ENCODE assay signal across 8 mouse cellular contexts in the genomic region with DNA sequence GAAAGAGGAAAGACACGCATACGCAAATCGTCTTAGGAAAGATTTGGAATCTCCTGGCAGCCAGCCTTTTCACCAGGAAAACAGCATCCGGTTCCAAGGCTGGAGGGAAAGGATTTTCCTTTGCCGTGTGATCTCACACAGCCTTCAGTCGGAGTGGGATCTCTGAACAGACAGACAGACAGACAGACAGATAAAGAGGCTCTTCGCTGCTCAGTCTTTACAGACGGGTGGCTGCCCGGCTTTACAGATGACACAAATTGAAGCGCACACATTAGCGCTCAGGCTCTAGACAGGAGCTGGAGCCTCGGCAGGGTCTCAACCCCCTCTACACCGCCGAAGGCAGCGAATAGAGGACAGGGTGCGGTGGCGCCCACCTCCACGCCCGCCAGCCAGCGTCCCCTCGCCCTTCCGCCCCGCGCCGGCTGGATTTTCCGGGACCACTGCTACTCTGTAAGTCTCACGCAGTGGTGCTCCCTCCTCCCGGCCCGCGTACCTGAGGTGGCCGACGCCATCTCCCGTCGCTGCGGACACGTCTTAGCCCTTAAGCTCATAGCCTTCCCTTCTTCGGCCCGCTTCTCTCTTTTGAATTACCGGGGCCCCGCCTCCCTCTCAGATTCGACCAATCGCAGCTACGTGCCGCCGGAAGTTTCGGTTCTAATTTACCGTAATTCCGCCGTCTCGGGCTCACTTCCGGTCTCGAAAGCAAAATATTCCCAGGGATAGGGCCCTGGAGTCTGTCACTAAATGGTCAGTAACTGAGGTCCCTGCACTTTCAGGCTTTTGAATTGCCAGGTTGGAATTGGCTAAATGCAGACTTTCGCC. TPM values are rescaled to one million over a fixed set of nuclear protein-coding genes. Genes with fewer than 3 reads are reported as not detected.
DNase-seq lines count a peak whose midpoint lies in the region; ATAC-seq and TF ChIP-seq lines count a peak whose summit lies in the region.

A gene (minus strand): TSS at position 621 of the 822 bp plus-strand sequence.

- H3K9me3 ChIP-seq in embryonic facial prominence, embryonic 11.5 days (replicated peaks; ENCODE audit: control insufficient read depth, low read length): no peaks in the 10 kb centered on the region
- no peaks in the 10 kb centered on the region for H3K9me3 ChIP-seq in limb, embryonic 14.5 days (ENCODE audit: control insufficient read depth, low read length)
- H3K9me3 ChIP-seq in midbrain, embryonic 16.5 days (replicated peaks; ENCODE audit: control insufficient read depth, low read length, poor library complexity, severe bottlenecking): 0 out of 2 replicates have a peak, but pooled peaks cover 2% of the 10 kb centered on the region

- H3K27me3 ChIP-seq in embryonic facial prominence, embryonic 11.5 days (ENCODE audit: control insufficient read depth, insufficient read depth, low read length): no peaks in the 10 kb centered on the region
- H3K27me3 ChIP-seq in limb, embryonic 14.5 days (ENCODE audit: control insufficient read depth, insufficient read depth, low read length): no peaks in the 10 kb centered on the region
- H3K27me3 ChIP-seq in midbrain, embryonic 16.5 days (ENCODE audit: control insufficient read depth, insufficient read depth, low read depth, low read length): no peaks in the 10 kb centered on the region
- no peaks in the 10 kb centered on the region for H3K27me3 ChIP-seq in spleen, adult 2 months (ENCODE audit: control insufficient read depth, insufficient read depth, low read length)

- no peaks in the 10 kb centered on the region for H3K36me3 ChIP-seq in embryonic facial prominence, embryonic 11.5 days (replicated peaks; ENCODE audit: control insufficient read depth, insufficient read depth, low read depth, low read length)
- no peaks in the 10 kb centered on the region for H3K36me3 ChIP-seq in limb, embryonic 14.5 days (ENCODE audit: control insufficient read depth, insufficient read depth, low read length)
- no peaks in the 10 kb centered on the region for H3K36me3 ChIP-seq in midbrain, embryonic 16.5 days (ENCODE audit: control insufficient read depth, insufficient read depth, low read length)
- no peaks in the 10 kb centered on the region for H3K36me3 ChIP-seq in spleen, adult 2 months (ENCODE audit: control insufficient read depth, insufficient read depth, low read length)

- H3K4me1 ChIP-seq in embryonic facial prominence, embryonic 11.5 days (ENCODE audit: control insufficient read depth, insufficient read depth, low read length): no peaks in the 10 kb centered on the region
- peaks cover 4% of the 10 kb centered on the region; the same call in 1 of the 2 replicates for H3K4me1 ChIP-seq in limb, embryonic 14.5 days (ENCODE audit: control insufficient read depth, insufficient read depth, low read length)
- peaks cover 12% of the 10 kb centered on the region for H3K4me1 ChIP-seq in midbrain, embryonic 16.5 days (ENCODE audit: control insufficient read depth, insufficient read depth, low read length)
- peaks cover 8% of the 10 kb centered on the region; the same call in 1 of the 2 replicates for H3K4me1 ChIP-seq in spleen, adult 2 months (ENCODE audit: control insufficient read depth, insufficient read depth, insufficient read length)

- DNase-seq in 3T3-L1 (ENCODE audit: low read depth, low spot score): peak; percentile 88
- peak; percentile 94 for DNase-seq in adrenal gland, postnatal 14 days
- peak; percentile 95 for DNase-seq in embryonic facial prominence, embryonic 11.5 days (ENCODE audit: low spot score)
- DNase-seq in heart, adult 11 months: peak; percentile 99
- peak; percentile 87 for DNase-seq in kidney, adult 11 months
- DNase-seq in limb, embryonic 14.5 days (ENCODE audit: low spot score): peak; percentile 86
- DNase-seq in spleen, adult 2 months (ENCODE audit: low read depth in 1 of 2, low spot score in 2 of 2): peak; percentile 69 to 87

- H3K27ac ChIP-seq in embryonic facial prominence, embryonic 11.5 days (replicated peaks; ENCODE audit: low read depth, low read length): 0 out of 2 replicates have a peak within 1 kb of the TSS, but pooled peaks have one; percentile 14
- H3K27ac ChIP-seq in limb, embryonic 14.5 days (replicated peaks; ENCODE audit: low read depth, low read length): peak within 1 kb of the TSS; percentile 72
- peak within 1 kb of the TSS; percentile 48 for H3K27ac ChIP-seq in midbrain, embryonic 16.5 days (ENCODE audit: low read length)
- H3K27ac ChIP-seq in spleen, adult 2 months (ENCODE audit: insufficient read depth, low read length): peak within 1 kb of the TSS; percentile 13; the same call in 1 of the 2 replicates

- TF ChIP-seq POLR2A in limb, embryonic 14.5 days (IDR thresholded peaks at IDR 0.05; ENCODE audit: borderline replicate concordance, extremely low read depth, insufficient read depth, insufficient read length): no peak
- TF ChIP-seq POLR2A in spleen, adult 2 months (IDR thresholded peaks at IDR 0.05; ENCODE audit: low read depth, low read length): no peak

- peak within 1 kb of the TSS; percentile 84 for H3K4me3 ChIP-seq in embryonic facial prominence, embryonic 11.5 days (ENCODE audit: low read depth, low read length)
- H3K4me3 ChIP-seq in limb, embryonic 14.5 days (replicated peaks; ENCODE audit: low read length): peak within 1 kb of the TSS; percentile 84
- H3K4me3 ChIP-seq in midbrain, embryonic 16.5 days (ENCODE audit: low read depth, low read length): peak within 1 kb of the TSS; percentile 55
- H3K4me3 ChIP-seq in spleen, adult 2 months (ENCODE audit: extremely low read depth, insufficient read depth, insufficient read length): peak within 1 kb of the TSS; percentile 89

- under 1% methylated on average over 53 of the region's 53 CpGs for WGBS in embryonic facial prominence, embryonic 11.5 days
- WGBS in limb, embryonic 14.5 days: 1% methylated on average over 52 of the region's 53 CpGs
- WGBS in midbrain, embryonic 16.5 days: under 1% methylated on average over 53 of the region's 53 CpGs
- WGBS in spleen, adult 2 months: under 1% methylated on average over 53 of the region's 53 CpGs

- no peak for TF ChIP-seq CTCF in spleen, adult 2 months (IDR thresholded peaks at IDR 0.05; ENCODE audit: extremely low read depth, insufficient read depth, insufficient read length, insufficient replicate concordance)

- peak within 1 kb of the TSS; percentile 85 for H3K9ac ChIP-seq in embryonic facial prominence, embryonic 11.5 days (replicated peaks; ENCODE audit: low read length)
- peak within 1 kb of the TSS; percentile 71 for H3K9ac ChIP-seq in limb, embryonic 14.5 days (ENCODE audit: low read depth, low read length, severe bottlenecking)
- H3K9ac ChIP-seq in midbrain, embryonic 16.5 days (ENCODE audit: low read depth, low read length): peak within 1 kb of the TSS; percentile 66

- H3K4me2 ChIP-seq in embryonic facial prominence, embryonic 11.5 days (ENCODE audit: low read depth, low read length): peak within 1 kb of the TSS; percentile 59
- H3K4me2 ChIP-seq in limb, embryonic 14.5 days (replicated peaks; ENCODE audit: low read depth, low read length, severe bottlenecking): peak within 1 kb of the TSS; percentile 82
- H3K4me2 ChIP-seq in midbrain, embryonic 16.5 days (ENCODE audit: low read length): peak within 1 kb of the TSS; percentile 83

- ATAC-seq in embryonic facial prominence, embryonic 11.5 days (replicated peaks; ENCODE audit: insufficient number of reproducible peaks, low FRiP score, low TSS enrichment, low read depth): peak; percentile 84
- peak; percentile 88 for ATAC-seq in limb, embryonic 14.5 days (ENCODE audit: low FRiP score, low read depth)
- ATAC-seq in midbrain, embryonic 16.5 days: peak; percentile 80

RNA-seq across cellular contexts. Expression of the gene that starts here (rescaled TPM):
- total RNA-seq in adrenal gland, postnatal 14 days (2021): 18.9 and 21.7 TPM in 2 replicates
- polyA plus RNA-seq in embryonic facial prominence, embryonic 11.5 days (2014; fragmentation: Nextera tagmentation; extraction: Ambion mirVana): 192 and 199 TPM in 2 replicates
- polyA plus RNA-seq in limb, embryonic 14.5 days (2012; rRNA removed): 57.4 and 68.4 TPM in 2 replicates
- polyA plus RNA-seq in limb, embryonic 14.5 days (2014; fragmentation: Nextera tagmentation; extraction: Ambion mirVana): 87.2 and 92.8 TPM in 2 replicates
- 16.6 and 17.6 TPM in 2 replicates for polyA plus RNA-seq in midbrain, embryonic 16.5 days (2015; fragmentation: Nextera tagmentation; extraction: Ambion mirVana)
- 6.3 and 8.2 TPM in 2 replicates for polyA plus RNA-seq in spleen, adult 2 months (2012; rRNA removed)

Comparison
In these comparisons a context has a peak if more than half of its experiments do, and no peak if none do; other contexts are left out.
1. Peak in every context shown above with its lines: DNase-seq, ATAC-seq, H3K4me3 ChIP-seq and H3K27ac ChIP-seq.
2. H3K27ac ChIP-seq: peak in every context shown above with its lines; median percentile 72 in limb, embryonic 14.5 days; 48 in midbrain, embryonic 16.5 days; 14 in embryonic facial prominence, embryonic 11.5 days; 13 in spleen, adult 2 months.